Mouse (Mus musculus) MEL (cell line): ENCODE data around the gene Scn8a. TPM values are rescaled to one million over a fixed set of nuclear protein-coding genes. Genes with fewer than 3 reads are reported as not detected.

Experiments
- DNase-seq: peaks from one replicate; pipeline ENCODE4 v3.0.0; 2011; ENCODE audit warnings: low read depth, low spot score
- H3K27ac ChIP-seq: 2 replicates; pipeline ENCODE4 v1.5.1; 2012; ENCODE audit warnings: low read depth, mild to moderate bottlenecking, control low read depth, low read length, moderate library complexity; ENCODE audit not compliant: control insufficient read depth
- H3K27me3 ChIP-seq, 2 experiments: fragments of 150-350 bp in 1 of 2; sonication (generic) in 1 of 2; 2 replicates each; pipeline ENCODE4 v1.6.1; 2012; ENCODE audit warnings: low read length in 2 of 2, mild to moderate bottlenecking in 2 of 2, improper control_type of control experiment in 1 of 2, moderate library complexity in 1 of 2; ENCODE audit not compliant: insufficient read depth in 2 of 2, control insufficient read depth in 1 of 2
- H3K36me3 ChIP-seq, 2 experiments: 2 replicates each; pipeline ENCODE4 v1.6.1; 2012 to 2014; ENCODE audit warnings: low read length in 2 of 2, improper control_type of control experiment in 1 of 2, inconsistent platforms in 1 of 2, mild to moderate bottlenecking in 1 of 2; ENCODE audit not compliant: insufficient read depth in 2 of 2, control insufficient read depth in 1 of 2
- H3K4me1 ChIP-seq, 2 experiments: fragments of 150-350 bp in 1 of 2; sonication (generic) in 1 of 2; 2 replicates each; pipeline ENCODE4 v1.6.1; 2012; ENCODE audit warnings: low read length in 2 of 2, improper control_type of control experiment in 1 of 2, mild to moderate bottlenecking in 1 of 2; ENCODE audit not compliant: insufficient read depth in 2 of 2, control insufficient read depth in 1 of 2
- H3K4me3 ChIP-seq, 2 experiments: fragments of 150-350 bp in 1 of 2; sonication (generic) in 1 of 2; 2 replicates each; pipeline ENCODE4 v1.5.1; 2012; ENCODE audit warnings: low read depth in 2 of 2, low read length in 2 of 2, mild to moderate bottlenecking in 2 of 2, moderate library complexity in 2 of 2, control low read depth in 1 of 2, improper control_type of control experiment in 1 of 2; ENCODE audit not compliant: control insufficient read depth in 1 of 2, insufficient read depth in 1 of 2
- H3K79me2 ChIP-seq: 2 replicates; pipeline ENCODE4 v1.6.1; 2012; ENCODE audit warnings: mild to moderate bottlenecking, low read length, moderate library complexity; ENCODE audit not compliant: control insufficient read depth, poor library complexity, insufficient read depth
- H3K9ac ChIP-seq: 2 replicates; pipeline ENCODE4 v1.6.1; 2012; ENCODE audit warnings: low read depth, mild to moderate bottlenecking, control low read depth, low read length, moderate library complexity; ENCODE audit not compliant: control insufficient read depth, poor library complexity, severe bottlenecking
- H3K9me3 ChIP-seq: fragments of 150-350 bp; sonication (generic); replicated peaks from 2 replicates; pipeline ENCODE4 v1.6.1; 2012; ENCODE audit warnings: mild to moderate bottlenecking, low read length, improper control_type of control experiment, moderate library complexity; ENCODE audit not compliant: insufficient read depth
- EP300 ChIP-seq, 2 experiments: IDR thresholded peaks; 2 replicates each; pipeline ENCODE4 v1.6.1; 2011; ENCODE audit warnings: improper control_type of control experiment in 2 of 2, low read length in 2 of 2, low read depth in 1 of 2, mild to moderate bottlenecking in 1 of 2
- GABPA ChIP-seq: IDR thresholded peaks from 2 replicates; pipeline ENCODE4 v1.6.1; 2012; ENCODE audit warnings: low read depth, mild to moderate bottlenecking, inconsistent platforms, low read length, improper control_type of control experiment, moderate library complexity
- GATA1 ChIP-seq: IDR thresholded peaks from 2 replicates; pipeline ENCODE4 v1.6.1; 2011; ENCODE audit warnings: low read depth, low read length, improper control_type of control experiment
- HCFC1 ChIP-seq: IDR thresholded peaks from 2 replicates; pipeline ENCODE4 v1.6.1; 2012; ENCODE audit warnings: low read depth, mild to moderate bottlenecking, inconsistent platforms, low read length, improper control_type of control experiment, moderate library complexity
- MAX ChIP-seq: IDR thresholded peaks from 2 replicates; pipeline ENCODE4 v1.6.1; 2011; ENCODE audit warnings: low read length, improper control_type of control experiment
- MAZ ChIP-seq: IDR thresholded peaks from 2 replicates; pipeline ENCODE4 v1.6.1; 2012; ENCODE audit warnings: low read depth, mild to moderate bottlenecking, inconsistent platforms, low read length, improper control_type of control experiment
- MEF2A ChIP-seq: IDR thresholded peaks from 2 replicates; pipeline ENCODE4 v1.6.1; 2014; ENCODE audit warnings: low read depth, mild to moderate bottlenecking, inconsistent platforms, low read length, improper control_type of control experiment; ENCODE audit not compliant: poor library complexity, insufficient replicate concordance, severe bottlenecking; ENCODE audit errors: extremely low read depth
- NRF1 ChIP-seq: IDR thresholded peaks from 2 replicates; pipeline ENCODE4 v1.6.1; 2014; ENCODE audit warnings: low read depth, mild to moderate bottlenecking, inconsistent platforms, low read length, improper control_type of control experiment, moderate library complexity; ENCODE audit not compliant: poor library complexity, insufficient read depth, severe bottlenecking
- SIN3A ChIP-seq: IDR thresholded peaks from 2 replicates; pipeline ENCODE4 v1.6.1; 2012; ENCODE audit warnings: low read length, improper control_type of control experiment, inconsistent platforms
- TAL1 ChIP-seq: IDR thresholded peaks from 2 replicates; pipeline ENCODE4 v1.6.1; 2012; ENCODE audit warnings: mild to moderate bottlenecking, inconsistent platforms, low read length, moderate library complexity, mixed read lengths
- TBP ChIP-seq: IDR thresholded peaks from 2 replicates; pipeline ENCODE4 v1.8.0; 2011; ENCODE audit warnings: low read depth, low read length, improper control_type of control experiment
- UBTF ChIP-seq: IDR thresholded peaks from 2 replicates; pipeline ENCODE4 v1.6.1; 2012; ENCODE audit warnings: low read depth, mild to moderate bottlenecking, inconsistent platforms, low read length, improper control_type of control experiment, moderate library complexity, borderline replicate concordance; ENCODE audit not compliant: insufficient read depth
- USF1 ChIP-seq: IDR thresholded peaks from 2 replicates; pipeline ENCODE4 v1.6.1; 2014; ENCODE audit warnings: low read depth, mild to moderate bottlenecking, inconsistent platforms, low read length, improper control_type of control experiment, moderate library complexity
- USF2 ChIP-seq, 2 experiments: IDR thresholded peaks; 2 replicates each; pipeline ENCODE4 v1.6.1; 2011 to 2012; ENCODE audit warnings: improper control_type of control experiment in 2 of 2, low read length in 2 of 2, borderline replicate concordance in 1 of 2, inconsistent platforms in 1 of 2, low read depth in 1 of 2, mild to moderate bottlenecking in 1 of 2; ENCODE audit not compliant: insufficient read depth in 1 of 2
- ZC3H11A ChIP-seq: IDR thresholded peaks from 2 replicates; pipeline ENCODE4 v1.6.1; 2012; ENCODE audit warnings: low read depth, mild to moderate bottlenecking, inconsistent platforms, low read length, improper control_type of control experiment
- ZMIZ1 ChIP-seq: IDR thresholded peaks from 2 replicates; pipeline ENCODE4 v1.6.1; 2012; ENCODE audit warnings: low read depth, mild to moderate bottlenecking, inconsistent platforms, low read length, improper control_type of control experiment, moderate library complexity
- ZNF384 ChIP-seq: IDR thresholded peaks from 2 replicates; pipeline ENCODE4 v1.6.1; 2012; ENCODE audit warnings: low read depth, mild to moderate bottlenecking, inconsistent platforms, low read length, improper control_type of control experiment
- polyA plus RNA-seq, 2 experiments: library from polyadenylated mRNA; stranded (reverse) in 1 of 2; unstranded in 1 of 2; fragments of >175 nt in 1 of 2; fragments of >200 nt in 1 of 2; gene quantifications; 2 replicates each; pipeline versions ENCODE4 v1.2.1 to v1.2.4; 2012; ENCODE audit warnings: low replicate concordance in 2 of 2, low read depth in 1 of 2; ENCODE audit not compliant: insufficient read length in 2 of 2, insufficient read depth in 1 of 2, missing spikeins in 1 of 2
- total RNA-seq: library from RNA; depleted of rRNA; stranded (reverse); fragments of 300-350 nt; gene quantifications from 2 replicates; pipeline ENCODE4 v1.2.3, GENCODE M21; 2012

Gene Scn8a
- total and polyA plus RNA-seq, 3 experiments, result 0.01 to 0.08 TPM; not detected in 1

DNA sequence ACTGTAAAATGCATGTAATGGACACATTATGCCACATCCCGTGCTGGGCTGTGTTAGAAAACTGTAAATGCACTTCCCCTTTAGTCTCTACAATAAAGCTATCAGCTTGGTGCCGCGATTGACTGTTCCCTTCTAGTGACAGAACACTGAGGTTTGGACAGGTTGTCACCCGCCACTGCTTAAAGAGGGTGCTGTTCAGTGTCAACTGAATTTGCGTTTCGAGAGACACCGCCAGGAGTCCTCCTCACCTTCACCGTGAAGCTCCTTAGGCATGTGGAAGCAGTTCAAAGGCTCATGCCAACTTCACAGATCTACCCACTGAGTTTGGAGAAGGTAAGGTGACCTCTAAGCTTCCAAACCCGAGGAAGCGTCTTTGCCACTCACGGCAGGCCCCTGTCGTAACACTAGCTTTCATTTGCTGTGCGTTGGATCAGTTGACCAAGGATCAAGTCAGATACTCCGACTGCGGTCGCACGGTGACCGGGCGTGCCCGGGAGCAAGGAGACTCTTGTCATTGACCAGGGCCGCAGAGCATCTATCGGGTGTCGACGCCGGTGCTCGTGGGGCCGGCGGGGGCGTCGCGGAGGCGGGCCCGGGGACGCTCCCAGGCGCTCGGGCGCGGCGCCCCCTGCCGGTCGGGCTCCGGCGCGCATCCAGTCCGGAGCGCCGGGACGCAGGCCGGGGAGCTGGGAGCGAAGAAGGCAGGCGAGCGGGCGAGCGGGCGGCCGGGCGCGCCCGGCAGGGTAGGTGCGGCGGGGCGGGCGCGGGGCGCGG lies 530 bp downstream of the Scn8a start:
- Histone ChIP-seq H3K4me3 (no peak overlapping the region), H3K9me3 (no peaks in the 10 kb centered on the region), H3K36me3 (no peaks in the 10 kb centered on the region), H3K27ac (no peak overlapping the region), H3K4me1 (no peaks in the 10 kb centered on the region), H3K79me2 (no peaks in the 10 kb centered on the region), H3K9ac (no peak overlapping the region), H3K27me3 (no peaks in the 10 kb centered on the region)
- TF ChIP-seq USF1 (no peak), USF2 (IDR thresholded peaks at IDR 0.05; ENCODE audit: borderline replicate concordance in 1 of 2, insufficient read depth in 1 of 2, low read depth in 1 of 2, low read length in 2 of 2) (no peak), TAL1 (no peak), GABPA (no peak), EP300 (IDR thresholded peaks at IDR 0.05; ENCODE audit: low read depth in 1 of 2, low read length in 2 of 2) (no peak)
- TF ChIP-seq, all 39 proteins: peak for 0
- DNase-seq, result no peak

GRCm38 (mm10) chr15:100870775-100871106 lies 1.1 kb downstream of the Scn8a start:
- H3K9ac ChIP-seq, result no peak overlapping the region
- H3K27me3 ChIP-seq, result no peaks in the 10 kb centered on the region
- H3K79me2 ChIP-seq, result no peaks in the 10 kb centered on the region
- no peak overlapping the region for H3K27ac ChIP-seq
- H3K4me1 ChIP-seq, result no peaks in the 10 kb centered on the region
- no peak overlapping the region for H3K4me3 ChIP-seq
- no peaks in the 10 kb centered on the region for H3K9me3 ChIP-seq
- no peaks in the 10 kb centered on the region for H3K36me3 ChIP-seq
- DNase-seq, result no peak
- TF ChIP-seq USF1 (no peak), ZC3H11A (no peak), MAX (no peak), ZNF384 (no peak), HCFC1 (no peak), MEF2A (no peak), ZMIZ1 (no peak), GATA1 (no peak), NRF1 (no peak), SIN3A (no peak), MAZ (no peak), UBTF (no peak), TBP (no peak)
